Mouse (Mus musculus): ENCODE measurements around the gene Mcrip1.

DNA sequence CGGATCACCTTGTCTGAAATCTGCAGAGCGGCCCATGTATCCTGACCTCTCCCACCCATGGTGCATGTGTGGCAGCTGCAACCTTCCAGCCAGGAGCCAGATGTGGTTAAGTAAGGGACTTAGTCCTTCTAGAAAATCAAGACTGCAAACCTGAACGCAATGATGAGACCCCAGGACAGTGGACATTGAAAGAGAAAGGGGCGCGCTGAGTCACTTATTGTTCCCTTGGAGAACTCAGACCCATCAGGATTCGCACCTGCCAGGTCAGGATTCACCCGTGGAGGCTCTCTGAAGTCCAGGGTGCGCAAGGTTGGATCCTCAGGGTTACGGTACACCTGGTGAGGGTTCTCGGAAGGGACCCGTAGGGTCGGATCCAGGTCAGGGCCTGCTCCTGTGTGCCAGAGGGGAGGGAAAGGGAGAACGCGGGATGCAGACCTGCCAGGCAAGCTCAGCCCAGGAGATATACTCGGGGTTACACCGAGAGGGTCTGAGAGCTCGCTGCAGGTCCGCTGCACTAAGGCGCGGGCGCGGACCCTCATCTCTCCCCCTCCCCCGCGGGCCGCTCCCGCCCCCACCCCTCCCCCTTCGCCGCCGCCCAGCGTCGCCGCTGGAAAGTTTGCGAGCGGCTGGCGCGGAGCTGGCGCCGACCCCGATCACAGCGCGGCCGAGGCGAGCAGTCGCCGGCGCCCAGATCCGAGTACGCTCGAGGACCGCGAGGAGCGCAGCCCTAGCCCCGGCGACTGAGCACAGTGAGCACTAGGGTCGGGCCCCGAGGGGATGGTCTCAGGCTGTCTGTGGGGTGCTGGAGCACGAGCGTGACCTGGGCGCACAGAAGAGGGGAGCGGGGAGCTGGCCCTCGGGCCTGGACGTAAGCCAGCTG lies 19.2 kb downstream of the Mcrip1 start, which contains the start of gene Gcgr:
- TF ChIP-seq CTCF (IDR thresholded peaks at IDR 0.05; ENCODE audit: borderline replicate concordance, control insufficient read depth, extremely low read depth, insufficient read depth, low read length, poor library complexity), result no peak
- no peak for TF ChIP-seq POLR2A (IDR thresholded peaks at IDR 0.05; ENCODE audit: control insufficient read depth, extremely low read depth, insufficient read depth, low read length, poor library complexity)

Data from thymus, adult 2 months (tissue).